Mouse (Mus musculus) gastrocnemius, adult 18-20 months (tissue): ENCODE results near the gene Cdk18. TPM values are rescaled to one million over a fixed set of nuclear protein-coding genes. Genes with fewer than 3 reads are reported as not detected.

Experiments
- DNase-seq: peaks from one replicate; pipeline ENCODE4 v3.0.0; 2021; ENCODE audit warnings: low spot score
- total RNA-seq, 2 experiments: library from RNA; stranded (reverse); gene quantifications; 2 replicates each; pipeline ENCODE4 v1.2.3; 2021

The Cdk18 gene
- total RNA-seq, 2 experiments from 2014 or later = 5.0 to 6.1 TPM

DNA sequence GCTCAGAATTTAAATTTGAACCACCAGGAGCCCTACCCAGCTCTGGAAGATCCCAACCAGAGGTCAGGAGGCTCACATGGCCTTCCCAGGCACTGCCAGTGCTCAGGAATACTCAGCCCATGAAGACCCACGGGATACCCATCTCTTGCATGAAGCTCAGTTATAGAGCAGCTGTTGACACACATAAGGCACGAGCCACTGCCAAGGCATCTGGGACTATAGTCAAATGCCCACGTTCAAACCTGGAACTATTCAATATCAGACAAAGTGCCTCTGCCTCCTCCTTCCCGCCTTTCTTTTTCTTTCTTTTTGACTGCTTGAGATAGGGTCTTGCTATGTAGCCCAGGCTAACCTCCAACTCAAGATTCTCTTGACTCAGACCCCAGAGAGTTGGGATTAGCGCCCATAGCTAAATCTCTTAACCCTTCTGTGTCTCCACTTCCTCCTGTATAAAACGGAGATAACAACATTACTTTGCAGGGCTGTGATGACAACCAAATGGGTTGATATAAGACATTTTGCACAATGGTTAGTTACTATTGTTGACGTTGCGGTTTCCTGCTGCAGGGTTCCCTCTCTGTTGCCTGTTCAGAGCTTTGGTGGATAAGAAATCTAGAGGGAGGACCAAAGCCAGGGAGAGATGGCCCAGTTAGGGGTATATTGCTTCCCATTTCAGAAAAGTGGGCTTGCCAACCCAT lies 73.9 kb downstream of the Cdk18 start:
- no peak for DNase-seq

DNA sequence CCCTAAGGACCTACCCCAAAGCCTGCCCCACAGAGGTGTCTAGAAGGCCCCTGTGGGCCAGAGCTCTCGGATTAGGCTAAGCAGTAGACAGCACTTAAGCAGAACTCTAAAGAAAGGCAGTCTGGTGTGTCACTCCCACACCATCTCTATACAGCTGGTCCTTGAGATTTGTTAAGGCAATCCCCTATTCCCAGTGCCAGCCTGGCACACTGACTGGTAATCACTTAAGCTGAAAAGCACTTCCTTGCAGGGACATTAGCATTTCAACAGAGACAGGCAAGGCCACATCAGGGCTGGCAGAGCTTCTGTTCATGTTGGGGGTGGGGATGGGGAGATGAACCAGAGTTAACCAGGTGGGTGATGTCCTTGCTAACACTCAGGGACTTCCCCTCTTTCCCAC lies 74.5 kb downstream of the Cdk18 start:
- no peak for DNase-seq

DNA sequence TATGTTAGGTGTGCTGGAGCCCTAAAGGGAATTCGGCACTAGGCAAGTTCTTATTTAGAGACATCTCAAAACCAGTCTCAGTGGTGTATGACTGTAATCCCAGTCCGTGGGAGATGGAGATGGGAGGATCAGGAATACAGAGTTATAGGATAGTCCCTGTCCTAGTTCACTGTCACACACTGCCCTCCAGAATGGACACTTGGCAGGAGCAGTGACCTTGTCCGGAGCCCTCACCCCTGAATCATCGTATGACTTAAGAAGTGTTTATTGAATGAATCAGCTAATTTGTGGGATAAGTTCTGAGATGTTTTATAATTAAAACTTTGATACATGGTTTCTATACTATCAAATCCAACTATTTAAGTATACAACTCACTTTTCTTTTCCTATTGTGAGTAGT lies 76.4 kb downstream of the Cdk18 start:
- DNase-seq = no peak

Other genes with a start within 250 kb of the Cdk18 start
- 10 to 100 TPM; 65.8 to 72.3 TPM for gene Nucks1, start 229.2 kb downstream of the Cdk18 start, total RNA-seq
- 1 to 10 TPM; 1.4 to 2.2 TPM for gene Slc45a3, start 176.7 kb downstream of the Cdk18 start, total RNA-seq
- gene Elk4, start 132.1 kb downstream of the Cdk18 start, total RNA-seq = 10 to 100 TPM; 70.3 to 82.8 TPM
- gene Mfsd4a, start 71.6 kb downstream of the Cdk18 start, total RNA-seq = 10 to 100 TPM; 12.1 to 14.6 TPM
- gene Lemd1, start 51.7 kb upstream of the Cdk18 start, total RNA-seq = not detected
- not detected for gene AC124108.1, start 51.8 kb upstream of the Cdk18 start, total RNA-seq
- gene Gm10188, start 90.1 kb upstream of the Cdk18 start, total RNA-seq = not detected
- gene Klhdc8a, start 158.9 kb upstream of the Cdk18 start, total RNA-seq = under 1 TPM; 0.27 to 0.36 TPM
- 1 to 10 TPM in 1 of 2 experiments, under 1 TPM in 1; 0.87 to 1.1 TPM for gene Nuak2, start 176.4 kb upstream of the Cdk18 start, total RNA-seq